Mouse (Mus musculus): Measurements from ENCODE around the gene Cachd1.

The Cachd1 gene

DNA sequence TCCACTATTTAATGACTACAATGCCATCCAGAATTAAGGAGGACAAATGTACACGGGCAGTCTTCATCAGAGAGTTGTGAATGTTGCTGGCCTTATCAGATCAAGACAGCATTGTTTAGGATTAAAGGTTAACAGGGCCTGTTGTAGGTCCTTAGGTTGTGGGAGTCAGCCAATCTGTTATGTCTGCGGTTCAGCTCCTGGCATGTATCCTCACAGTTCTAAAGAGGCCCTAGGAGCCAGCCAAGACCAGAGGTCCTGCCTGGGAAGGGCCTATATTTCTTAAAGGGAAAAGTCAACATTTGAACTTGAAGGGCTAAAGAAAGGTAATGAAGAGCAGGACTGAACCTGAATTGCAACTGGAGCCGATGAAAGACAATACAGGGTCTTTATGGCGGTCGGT lies 13.7 kb downstream of the Cachd1 start:
- in situ Hi-C loops (cut with MboI, MseI) = no loop called here

DNA sequence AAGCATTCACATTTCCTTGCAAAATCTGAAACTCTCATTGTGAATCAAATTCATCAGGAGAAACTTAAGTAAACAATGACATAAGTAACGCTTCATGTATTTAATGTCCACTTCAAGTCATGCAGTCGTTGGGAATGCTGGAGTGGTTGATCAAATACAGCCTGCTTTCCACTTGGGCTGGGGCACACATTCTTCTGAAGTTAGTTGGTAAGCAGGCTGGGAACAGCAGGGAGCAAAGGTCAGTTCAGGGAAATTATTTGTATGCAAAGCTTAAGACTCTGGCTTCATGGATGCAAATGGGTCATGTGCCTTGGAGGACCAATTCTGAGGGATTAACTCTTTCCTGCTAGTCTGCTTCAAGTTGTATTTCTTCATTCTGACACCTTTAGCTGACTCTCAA lies 16.7 kb downstream of the Cachd1 start:
- in situ Hi-C loops (cut with MboI, MseI) = no loop called here

DNA sequence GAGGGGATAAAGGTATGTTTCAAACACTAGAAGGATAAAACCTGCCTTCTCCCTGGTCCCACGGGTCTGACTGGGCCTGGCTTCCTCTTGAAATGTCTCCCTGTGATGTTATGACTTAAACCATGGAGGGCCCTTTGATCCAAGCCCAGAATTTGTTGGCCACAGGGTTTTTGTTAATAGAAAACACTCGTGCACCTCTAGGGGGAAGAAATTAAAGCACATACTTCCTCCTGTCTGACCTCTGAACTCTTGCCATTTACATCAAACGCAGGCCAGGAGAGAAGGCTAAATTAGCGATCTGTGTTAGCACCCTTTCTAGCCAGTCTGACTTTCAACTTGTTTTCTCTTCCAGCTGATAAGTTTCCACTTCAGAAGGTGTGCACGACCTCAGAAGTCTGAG lies 19.0 kb downstream of the Cachd1 start:
- in situ Hi-C loops (cut with MboI, MseI) = no loop called here

DNA sequence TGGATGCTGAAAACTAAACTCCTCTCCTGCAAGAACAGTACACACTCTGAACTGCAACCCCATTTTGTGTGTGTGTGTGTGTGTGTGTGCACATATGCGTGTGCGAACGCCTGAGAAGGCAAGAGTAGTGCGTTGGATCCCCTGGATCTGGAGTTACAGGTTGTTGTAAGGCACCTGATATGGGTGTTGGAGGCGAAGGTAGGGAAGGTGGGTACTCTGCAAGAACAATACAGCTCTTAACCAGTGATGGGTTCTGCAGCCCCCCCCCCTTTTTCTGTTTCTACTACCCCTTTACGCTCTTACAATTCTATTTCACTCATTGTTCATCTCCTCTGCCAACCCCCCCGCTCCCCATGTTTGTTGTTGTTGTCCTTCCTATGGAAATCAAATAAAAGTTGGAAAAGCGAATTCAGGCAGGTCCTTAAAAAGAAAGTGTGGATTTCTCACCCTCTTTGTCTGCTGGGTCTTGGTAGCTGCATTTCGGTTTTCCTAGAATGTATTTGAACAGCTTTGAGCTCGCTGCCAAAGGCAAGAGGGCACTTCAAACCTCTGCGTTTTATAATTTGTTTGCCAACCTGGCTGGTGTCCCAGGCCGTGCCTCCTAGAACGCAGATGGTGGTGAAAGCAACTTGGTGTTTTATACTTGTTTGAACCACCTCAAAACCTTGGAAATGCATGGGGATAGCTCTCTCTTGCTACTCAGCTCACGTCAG lies 24.4 kb downstream of the Cachd1 start:
- in situ Hi-C loops (cut with MboI, MseI) = no loop called here

DNA sequence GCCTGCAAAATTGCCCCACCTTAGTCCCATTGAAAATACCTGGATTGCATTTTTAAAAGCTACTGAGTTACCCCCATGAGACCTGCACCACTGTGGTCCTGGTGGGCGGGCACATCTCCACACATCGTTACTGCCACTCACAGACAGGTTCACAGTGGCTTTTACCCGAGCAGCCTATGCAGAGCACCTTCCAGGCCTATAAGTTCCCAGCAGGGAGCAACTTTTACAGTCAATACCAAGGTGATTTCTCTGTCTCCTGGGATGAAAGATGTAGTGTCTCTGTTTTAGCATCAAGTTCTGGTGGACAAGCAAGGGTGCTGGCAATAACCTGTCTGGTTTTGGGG lies 24.9 kb downstream of the Cachd1 start:
- in situ Hi-C loops (cut with MboI, MseI) = no loop called here

DNA sequence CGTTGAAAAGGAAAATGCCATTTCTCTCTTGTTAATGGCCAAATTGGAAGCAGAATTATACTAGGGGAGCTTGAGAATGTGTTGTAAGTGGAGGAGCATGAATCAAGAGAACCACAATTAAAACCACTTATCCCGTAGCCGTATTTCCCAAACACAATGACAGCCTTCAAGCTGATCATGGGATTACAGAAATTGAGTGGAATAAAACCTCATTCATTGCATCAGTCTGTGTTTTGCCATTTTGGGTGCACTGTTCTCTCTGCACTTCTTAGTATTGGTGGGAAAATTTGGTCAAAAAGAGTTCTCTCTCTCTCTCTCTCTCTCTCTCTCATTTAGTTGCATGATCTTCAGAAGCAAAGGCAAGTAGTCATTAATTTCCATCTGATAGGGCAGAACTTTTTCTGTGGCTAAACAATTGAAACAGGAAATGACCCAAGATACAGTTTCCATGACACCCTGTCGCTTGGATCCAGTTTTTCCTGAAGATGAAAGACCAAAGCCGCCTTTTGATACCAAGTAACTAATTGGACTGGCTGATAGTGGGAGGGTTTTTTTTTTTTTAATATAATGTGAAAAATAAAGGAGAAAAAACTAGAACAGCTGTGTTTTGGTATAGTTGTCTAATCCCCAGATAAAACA lies 34.7 kb downstream of the Cachd1 start:
- in situ Hi-C loops (cut with MboI, MseI) = no loop called here

DNA sequence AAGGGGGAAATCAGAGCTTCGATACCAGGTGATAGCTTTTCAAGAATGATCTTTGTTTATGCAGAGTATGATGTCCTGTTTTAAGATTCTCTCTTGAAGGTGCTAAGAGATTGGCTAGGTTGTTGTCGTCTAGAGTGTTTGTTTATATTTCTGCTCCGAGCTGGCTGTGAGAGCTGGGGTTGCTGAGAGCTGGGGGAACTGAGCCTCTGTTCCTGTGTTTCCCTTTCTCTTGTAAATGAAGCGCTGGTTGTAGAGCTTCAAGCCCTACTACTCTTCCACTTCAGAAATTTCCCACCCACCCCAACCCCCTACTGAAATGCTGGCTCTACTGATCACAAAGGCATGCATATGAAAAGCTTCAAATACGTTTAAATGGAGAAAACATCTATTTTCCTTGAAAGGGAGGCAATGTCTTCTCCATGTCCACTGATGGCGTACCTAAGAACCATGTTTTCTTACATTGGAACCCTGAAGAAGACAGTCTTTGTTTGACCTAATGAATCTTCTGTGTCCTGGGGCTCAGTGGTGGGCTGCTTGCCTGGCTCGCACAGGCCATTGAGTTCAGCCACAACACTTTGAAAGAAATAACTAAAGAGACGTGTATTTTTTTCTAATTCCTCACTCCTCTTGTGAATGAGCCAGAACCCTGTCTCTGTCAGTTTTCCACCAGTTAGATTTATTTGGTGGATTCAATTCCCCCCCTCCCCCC lies 35.5 kb downstream of the Cachd1 start:
- in situ Hi-C loops (cut with MboI, MseI) = no loop called here

DNA sequence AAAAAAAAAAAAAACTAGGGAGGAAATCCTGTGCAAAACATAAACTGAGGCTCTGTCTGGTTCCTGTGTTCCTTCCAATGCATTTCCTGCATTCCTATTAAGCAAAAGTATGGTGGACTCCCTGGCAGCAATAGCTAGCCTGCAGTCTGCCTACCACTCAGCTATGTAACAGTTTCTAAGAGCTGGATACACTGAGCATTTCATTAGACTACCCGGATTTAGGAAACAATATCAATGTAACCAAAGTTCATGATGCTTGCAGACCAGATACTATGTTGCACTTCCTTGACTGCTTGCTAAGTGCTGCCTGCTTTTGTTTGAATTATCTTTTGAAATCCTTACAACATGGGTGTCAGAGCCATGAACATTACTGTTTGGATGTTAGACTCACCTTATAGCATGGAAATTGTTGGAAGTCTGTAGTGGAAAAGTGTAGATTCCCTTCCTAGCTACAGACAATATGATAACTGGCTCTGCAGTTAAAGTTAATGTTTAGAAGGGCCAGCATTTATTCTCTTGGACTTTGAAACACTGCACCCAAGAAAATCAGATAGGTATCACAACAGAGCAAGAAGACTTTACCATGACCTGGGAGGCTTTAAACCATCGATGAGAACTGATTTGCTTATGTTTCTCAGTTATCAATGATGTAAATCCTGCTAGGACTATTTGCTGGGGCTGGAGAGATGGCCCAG lies 37.4 kb downstream of the Cachd1 start:
- in situ Hi-C loops (cut with MboI, MseI) = no loop called here

DNA sequence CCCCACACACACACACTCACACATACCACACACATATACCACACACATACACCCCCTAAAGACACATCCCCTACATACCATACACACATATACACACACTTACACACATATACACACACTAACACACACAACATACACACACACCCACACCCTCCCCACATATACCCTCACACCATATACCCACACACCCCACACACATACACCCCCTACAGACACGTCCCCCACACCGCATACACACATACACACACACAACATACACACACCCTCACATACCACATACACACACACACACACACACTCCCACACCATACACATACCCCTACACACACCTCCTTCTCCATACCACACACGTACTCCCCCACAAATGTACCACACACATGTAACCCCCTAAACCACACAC lies 42.8 kb downstream of the Cachd1 start:
- in situ Hi-C loops (cut with MboI, MseI) = no loop called here

DNA sequence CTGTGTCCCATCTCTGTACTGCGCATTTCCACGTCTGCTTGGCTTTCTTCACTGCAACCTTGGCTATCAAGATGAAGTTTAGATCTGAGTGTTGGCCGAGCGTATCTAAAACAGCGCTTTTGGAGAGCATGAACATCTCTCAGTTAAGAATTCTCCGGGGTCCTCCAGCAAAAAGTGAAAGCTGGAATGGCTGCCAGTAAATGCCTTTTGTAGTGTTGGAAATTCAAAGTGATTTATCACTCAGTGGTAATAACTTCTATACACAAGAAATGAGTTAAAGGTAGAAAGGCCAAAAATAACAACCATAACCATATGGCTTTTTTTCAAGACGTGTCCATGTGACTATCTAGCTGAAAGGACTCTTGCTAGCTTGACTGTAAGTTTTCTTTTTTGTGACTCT lies 46.1 kb downstream of the Cachd1 start:
- in situ Hi-C loops (cut with MboI, MseI) = no loop called here

DNA sequence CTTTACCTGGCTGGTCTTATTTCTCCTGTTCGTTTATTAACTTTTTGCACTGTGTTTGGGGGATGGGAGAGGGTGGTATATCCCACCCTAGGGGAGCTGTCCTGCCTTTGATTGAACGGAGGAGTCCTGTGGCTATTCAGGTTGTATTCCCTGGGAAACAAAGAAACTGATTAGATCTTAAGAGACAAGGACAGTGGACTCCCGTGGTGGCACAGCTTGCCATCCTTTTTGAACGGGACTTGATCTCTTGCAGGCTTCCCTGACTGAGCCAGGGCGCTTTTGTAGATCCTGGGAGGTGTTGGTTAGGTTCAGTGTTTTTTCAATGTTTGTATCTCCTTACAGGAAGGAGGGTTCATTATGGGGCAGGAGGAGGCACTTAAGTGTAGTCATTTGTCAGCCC lies 50.9 kb downstream of the Cachd1 start:
- in situ Hi-C loops (cut with MboI, MseI) = no loop called here

DNA sequence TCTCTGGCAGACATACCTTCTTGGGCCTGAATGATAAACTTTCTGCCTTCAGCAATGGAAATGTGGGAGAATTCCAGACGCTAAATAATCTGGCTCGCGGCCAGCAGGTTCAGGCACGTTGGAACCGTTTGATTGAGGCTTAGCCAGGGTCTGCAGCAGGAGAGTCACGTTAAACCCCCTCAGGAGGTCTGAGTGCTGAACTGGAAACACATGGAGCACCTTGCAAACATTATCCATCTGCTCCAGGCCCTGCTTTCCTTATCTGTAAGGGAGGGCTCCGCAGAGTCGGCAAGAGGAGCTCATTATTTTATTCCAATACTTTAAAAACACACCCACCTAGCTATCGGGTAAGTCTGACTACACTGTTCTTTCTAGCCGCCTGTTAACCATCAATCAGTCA lies 52.3 kb downstream of the Cachd1 start:
- in situ Hi-C loops (cut with MboI, MseI) = no loop called here

DNA sequence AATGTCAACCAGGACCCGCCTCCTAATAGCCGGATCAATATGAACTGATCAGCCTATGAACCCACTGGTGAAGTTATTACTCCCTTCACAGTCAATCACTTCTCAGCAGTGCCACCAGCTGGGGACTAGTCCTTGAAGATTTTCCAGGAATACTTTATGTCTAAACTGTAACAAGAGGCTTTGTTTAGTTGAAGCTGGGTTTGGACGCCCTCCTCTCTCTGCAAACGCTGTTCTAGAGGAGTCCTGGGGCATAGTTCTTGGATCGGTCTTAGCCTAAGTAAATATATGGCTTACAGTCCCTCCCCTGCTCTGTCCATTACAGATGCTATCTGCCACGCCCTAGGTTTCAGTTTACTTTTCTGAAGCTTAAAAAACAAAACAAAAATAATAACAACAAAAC lies 60.7 kb downstream of the Cachd1 start:
- in situ Hi-C loops (cut with MboI, MseI) = loop anchor here (10.0 kb wide), 1 partner anchor 952 kb away; no protein-coding TSS in a partner anchor

DNA sequence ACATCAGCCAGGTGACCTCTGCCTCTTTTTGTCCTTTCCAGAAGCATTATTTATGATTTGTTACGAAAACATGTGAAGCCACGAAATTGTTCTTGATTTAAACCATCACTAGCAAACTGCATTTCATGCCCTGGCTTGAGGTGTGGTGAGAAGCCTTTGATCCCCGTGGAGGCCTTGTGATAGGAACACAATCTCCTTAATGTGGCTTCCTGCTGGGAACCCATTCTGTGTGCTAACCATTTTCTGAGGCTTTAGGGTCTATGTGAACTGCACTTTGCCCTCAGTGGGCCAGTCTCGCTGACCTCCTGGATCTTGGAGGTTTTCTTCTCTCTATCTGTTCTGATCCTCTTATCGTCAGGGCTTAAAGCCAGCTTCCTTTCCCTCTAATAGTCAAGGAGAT lies 66.2 kb downstream of the Cachd1 start:
- in situ Hi-C loops (cut with MboI, MseI) = no loop called here

DNA sequence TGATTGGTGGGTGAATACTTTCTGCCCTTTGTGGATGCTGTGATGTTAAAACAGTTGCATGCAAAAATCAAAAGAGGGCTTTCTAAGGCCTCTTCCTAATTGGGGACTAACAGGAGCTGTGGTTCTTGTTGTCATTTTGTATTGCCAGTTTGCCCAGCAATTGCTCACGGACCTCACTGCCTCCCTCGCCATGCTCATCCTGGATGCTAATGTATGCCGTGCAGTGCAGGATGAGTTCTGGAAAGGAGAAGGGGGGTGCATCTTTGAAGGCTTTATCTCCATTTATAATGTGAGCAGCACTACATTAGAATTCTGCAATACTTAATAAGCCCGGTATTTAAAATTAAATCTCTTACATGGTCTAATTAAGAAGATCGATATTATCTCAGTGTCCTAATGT lies 66.6 kb downstream of the Cachd1 start:
- in situ Hi-C loops (cut with MboI, MseI) = no loop called here

DNA sequence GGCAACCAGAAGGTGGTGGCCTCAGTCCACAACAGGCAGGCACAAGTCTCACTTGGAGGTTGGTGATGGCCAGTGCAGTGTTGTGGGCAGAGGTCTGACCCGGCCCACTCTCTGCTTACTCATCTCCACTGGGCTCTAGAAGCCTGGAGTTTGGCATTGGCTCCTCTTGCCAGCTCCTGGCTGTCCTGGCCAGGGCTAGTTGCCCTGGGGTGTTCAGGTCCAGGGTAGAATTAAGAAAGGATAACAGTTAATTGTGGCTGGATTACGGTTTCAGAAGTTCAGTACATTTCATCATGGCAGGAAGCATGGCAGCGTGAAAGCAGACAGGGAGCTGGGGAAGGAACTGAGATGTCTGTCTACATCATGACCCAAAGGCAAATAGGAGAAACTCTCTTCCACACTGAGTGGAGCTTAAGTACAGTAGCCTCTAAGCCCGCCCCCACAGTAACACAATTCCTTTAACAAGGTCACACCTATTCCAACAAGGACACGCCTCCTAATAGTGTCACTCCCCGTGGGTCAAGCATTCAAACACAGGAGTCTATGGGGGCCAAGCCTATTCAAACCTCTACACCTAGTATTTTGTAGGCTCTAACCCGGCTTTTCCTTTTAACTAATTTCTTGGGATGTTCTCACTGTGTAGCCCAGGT lies 74.5 kb downstream of the Cachd1 start:
- in situ Hi-C loops (cut with MboI, MseI) = no loop called here

DNA sequence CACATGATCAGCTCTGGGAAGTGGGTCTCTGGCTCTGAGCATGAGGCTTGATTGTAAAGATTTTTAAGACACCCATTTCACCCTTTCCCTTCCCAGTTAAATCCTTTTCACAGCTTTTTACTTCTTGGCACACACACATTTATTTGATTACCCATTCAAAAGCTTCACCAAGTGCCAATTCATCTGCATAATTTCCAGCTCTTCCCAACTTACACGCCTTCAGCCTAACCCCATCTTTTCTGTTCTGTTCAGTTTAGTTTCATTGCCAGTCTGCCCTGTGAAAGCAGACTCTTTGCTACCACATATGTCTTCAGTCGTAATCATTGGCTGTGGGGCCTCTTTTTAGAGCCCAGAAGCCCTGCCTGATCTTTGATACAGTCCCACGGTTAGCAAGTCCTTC lies 76.0 kb downstream of the Cachd1 start:
- in situ Hi-C loops (cut with MboI, MseI) = no loop called here

DNA sequence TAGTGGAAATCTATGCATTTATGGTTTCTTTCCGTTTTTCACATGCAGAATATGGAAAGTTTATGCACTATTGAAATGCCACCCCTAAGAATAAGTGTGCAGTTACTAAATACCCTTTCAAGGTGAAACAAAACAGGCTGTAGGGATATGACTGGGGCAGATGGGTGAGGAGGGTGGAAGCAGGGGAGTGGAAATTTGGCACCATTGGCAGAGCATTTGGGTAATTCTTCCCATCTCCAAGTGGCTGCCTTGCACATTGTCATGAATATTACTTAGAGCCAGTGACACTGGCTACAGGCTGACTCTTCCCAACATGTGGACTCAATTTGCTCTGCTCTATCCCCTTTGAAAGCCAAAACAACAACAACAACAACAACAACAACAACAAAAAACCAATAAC lies 77.0 kb downstream of the Cachd1 start:
- in situ Hi-C loops (cut with MboI, MseI) = no loop called here

DNA sequence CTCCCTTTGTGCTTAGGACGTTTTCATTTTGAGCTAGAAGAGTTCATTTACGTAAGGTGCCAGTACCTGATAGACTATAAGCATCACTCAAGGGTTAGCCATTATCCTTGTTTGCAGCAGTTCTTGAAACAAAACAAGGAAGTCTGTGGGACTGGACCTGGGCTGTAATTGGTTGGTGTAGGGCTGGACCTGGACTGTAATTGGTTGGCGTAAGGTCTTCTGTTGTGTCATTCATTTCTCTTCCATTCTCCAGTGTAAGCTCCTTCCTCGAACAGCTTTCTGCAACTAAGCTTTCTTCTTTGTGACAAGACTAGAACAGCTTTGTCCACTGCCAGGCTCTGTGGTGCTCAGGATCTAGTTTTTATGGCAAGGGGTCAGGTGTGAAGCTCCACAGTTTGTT lies 78.9 kb downstream of the Cachd1 start:
- in situ Hi-C loops (cut with MboI, MseI) = no loop called here

DNA sequence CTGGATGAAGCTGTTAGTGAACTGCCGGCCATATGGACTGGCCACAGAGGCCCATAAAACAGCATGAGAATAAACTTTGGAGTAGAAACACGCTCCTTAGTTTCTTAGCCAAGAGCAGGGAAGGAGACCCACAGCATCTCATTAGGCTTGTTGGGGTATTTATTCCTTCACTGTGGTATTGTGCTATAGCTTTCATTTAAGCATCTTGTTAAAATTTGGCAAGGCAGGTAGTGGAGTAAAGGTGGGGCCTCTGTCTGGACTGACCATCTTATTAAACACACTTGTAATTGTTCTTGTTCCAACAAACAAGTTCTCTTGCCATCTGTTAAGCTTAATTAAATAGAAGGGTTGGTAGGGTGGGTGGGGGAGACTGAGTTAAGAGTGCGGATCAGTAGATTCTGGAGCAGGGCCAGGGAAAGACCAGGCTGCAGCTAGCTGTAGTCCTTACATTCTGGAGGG lies 81.0 kb downstream of the Cachd1 start:
- in situ Hi-C loops (cut with MboI, MseI) = no loop called here

DNA sequence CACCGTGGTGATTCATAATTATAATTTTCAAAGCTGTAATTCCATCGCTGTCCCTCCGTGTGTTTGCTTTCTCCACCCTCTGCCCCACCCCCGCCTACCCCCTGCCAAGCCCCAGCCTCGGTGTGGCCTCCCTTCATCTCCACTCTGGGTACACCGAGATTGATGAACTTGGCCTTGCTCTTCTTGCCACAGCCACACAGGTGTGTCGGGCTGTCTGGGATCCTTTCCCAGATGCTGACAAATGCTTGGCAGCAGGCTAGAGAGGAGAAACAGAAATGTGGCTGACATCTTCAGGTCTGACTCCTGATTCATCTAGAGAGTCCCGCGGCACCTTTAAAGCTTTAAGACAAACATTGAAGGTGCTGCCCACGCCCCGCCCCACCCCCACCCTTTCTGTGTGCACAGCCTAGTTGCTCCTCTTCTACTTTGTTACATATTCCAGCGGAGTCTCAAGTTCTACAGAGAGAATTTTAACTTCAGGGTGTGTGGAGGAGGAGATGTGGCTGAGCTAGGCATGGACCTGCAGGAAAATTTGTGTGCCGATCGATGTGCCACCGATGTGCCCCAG lies 87.5 kb downstream of the Cachd1 start:
- in situ Hi-C loops (cut with MboI, MseI) = no loop called here

DNA sequence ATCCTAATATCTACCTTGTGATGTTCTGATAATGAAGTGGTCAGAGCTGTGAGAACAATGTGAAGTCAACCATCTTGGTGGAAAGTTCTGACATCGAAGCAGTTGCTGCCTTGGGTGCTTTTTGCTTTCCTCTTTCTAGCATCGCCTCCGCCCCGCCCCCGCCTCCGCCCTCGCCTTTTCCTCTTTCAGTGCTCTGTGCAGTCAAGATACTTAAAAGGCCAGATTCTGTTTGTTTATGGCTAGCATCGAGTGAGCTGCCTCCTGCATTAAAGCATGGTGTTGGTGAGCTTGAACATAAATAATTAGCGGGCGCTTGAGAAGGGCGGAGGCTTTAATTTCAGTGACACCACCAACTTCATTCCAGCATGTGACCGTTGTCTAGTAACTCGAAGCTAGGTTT lies 88.9 kb downstream of the Cachd1 start:
- in situ Hi-C loops (cut with MboI, MseI) = no loop called here

All from T-helper 2 cell (primary cell).